Mouse (Mus musculus): ENCODE measurements around the gene Sox6. TPM values are rescaled to one million over a fixed set of nuclear protein-coding genes. Genes with fewer than 3 reads are reported as not detected.

The Sox6 gene
- polyA plus RNA-seq, 1 experiment from 2014 or later, result 3.5 TPM

DNA sequence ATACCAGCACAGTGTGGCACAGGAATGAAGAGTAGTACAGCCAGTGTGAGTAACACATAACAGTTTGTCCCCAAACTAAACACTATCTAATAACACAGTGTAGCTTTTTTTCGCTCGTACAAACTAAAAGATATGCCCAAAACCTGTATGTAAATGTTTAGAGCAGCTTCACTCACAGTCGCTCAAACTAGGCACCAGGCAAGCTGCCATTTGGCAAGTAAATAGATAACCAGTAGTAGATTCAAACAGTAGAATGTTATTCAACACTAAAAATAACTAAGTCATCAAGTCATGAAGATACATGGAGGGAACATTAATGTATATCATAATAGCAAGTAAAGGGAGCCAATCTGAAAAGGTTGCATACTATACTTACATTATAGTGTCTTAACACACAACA is 318.8 kb downstream of the Sox6 start:
- no peaks in the 10 kb centered on the region for H3K27me3 ChIP-seq
- POLR2A ChIA-PET, result no interaction called here
- no peak for ATAC-seq

DNA sequence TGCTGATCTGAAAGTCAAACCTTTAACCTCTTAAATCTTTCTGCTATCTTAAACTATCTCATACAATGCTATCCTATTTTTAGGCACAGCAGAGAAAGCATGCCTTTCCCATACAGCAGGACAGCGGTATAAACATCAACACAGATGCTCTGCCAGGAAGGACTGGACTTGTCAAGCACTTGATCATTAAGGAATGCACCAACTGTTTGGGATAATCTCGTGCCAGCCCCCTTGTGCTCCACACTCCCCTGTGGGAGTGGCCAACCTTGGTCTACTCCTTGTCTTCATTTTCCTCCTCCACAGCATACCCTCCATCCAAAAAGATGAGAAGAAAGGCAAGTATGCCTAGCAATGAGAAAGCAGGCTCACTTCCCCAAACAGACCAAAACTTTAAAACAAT is 332.5 kb downstream of the Sox6 start:
- DNase-seq (ENCODE audit: low read depth, low spot score), result no peak
- in situ Hi-C loops (cut with MboI; ENCODE audit: low pct_unique_long_range_greater_than_20kb), result no loop called here
- POLR2A ChIA-PET, result no interaction called here
- TF ChIP-seq CTCF (IDR thresholded peaks at IDR 0.05), result no peak
- CTCF ChIA-PET, result interaction anchor here (0.9 kb wide), 1 partner anchor 41 kb away, joined by 3 read pairs; no protein-coding TSS in a partner anchor
- H3K27me3 ChIP-seq, result no peaks in the 10 kb centered on the region
- ATAC-seq, result no peak

More for the DNA sequence above, 318.8 kb downstream of the Sox6 start:
- CTCF ChIA-PET, result no interaction called here
- in situ Hi-C loops (cut with MboI; ENCODE audit: low pct_unique_long_range_greater_than_20kb), result no loop called here
- no peak for TF ChIP-seq CTCF (IDR thresholded peaks at IDR 0.05)
- DNase-seq (ENCODE audit: low read depth, low spot score), result no peak

DNA sequence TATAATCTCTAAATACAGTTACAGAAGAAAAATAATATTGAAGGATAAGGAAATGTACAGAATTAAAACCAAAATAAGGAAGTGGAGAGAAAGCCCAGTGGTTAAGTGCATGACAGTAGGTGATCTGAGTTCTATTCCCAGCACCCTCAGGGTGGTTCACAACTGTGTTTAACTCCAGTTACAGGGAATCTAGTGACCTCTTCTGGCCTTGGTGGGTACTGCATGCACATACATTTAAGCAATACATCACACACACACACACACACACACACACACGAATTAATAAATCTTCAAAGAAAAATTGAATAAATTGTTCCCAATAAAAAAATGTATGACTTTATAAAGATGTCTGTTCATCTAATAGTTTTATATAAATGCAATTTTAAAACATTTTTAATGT is 340.5 kb downstream of the Sox6 start:
- ChIA-PET CTCF (no interaction called here), POLR2A (no interaction called here)
- in situ Hi-C loops (cut with MboI; ENCODE audit: low pct_unique_long_range_greater_than_20kb), result no loop called here
- H3K27me3 ChIP-seq, result no peaks in the 10 kb centered on the region
- ATAC-seq (no peak), DNase-seq (ENCODE audit: low read depth, low spot score) (no peak)
- peak; percentile 61 for TF ChIP-seq CTCF (IDR thresholded peaks at IDR 0.05)

DNA sequence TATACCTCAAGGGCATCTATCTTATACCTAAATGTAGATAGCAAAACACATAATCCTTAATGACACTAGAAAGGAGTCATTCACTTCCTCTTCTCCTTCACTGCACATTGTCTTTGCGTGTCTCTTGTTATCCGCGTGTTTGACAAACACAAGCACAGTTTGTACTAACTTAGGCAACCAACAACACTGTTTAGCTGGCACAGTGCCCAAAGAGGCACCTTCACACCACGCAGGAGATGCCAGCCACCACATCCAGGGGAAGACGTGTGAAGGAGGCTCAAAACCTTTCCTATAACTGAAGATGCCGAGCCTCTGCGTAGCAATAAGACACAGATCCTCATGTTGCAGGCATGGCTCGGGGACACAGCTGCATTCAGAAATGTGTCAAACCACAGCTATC is 345.4 kb downstream of the Sox6 start:
- no peak for TF ChIP-seq CTCF (IDR thresholded peaks at IDR 0.05)
- ChIA-PET POLR2A (no interaction called here), CTCF (interaction anchor here (0.9 kb wide), 1 partner anchor 13 kb away, joined by 3 read pairs; no protein-coding TSS in a partner anchor)
- DNase-seq (ENCODE audit: low read depth, low spot score) (no peak), ATAC-seq (no peak)
- H3K27me3 ChIP-seq, result no peaks in the 10 kb centered on the region
- in situ Hi-C loops (cut with MboI; ENCODE audit: low pct_unique_long_range_greater_than_20kb), result no loop called here

DNA sequence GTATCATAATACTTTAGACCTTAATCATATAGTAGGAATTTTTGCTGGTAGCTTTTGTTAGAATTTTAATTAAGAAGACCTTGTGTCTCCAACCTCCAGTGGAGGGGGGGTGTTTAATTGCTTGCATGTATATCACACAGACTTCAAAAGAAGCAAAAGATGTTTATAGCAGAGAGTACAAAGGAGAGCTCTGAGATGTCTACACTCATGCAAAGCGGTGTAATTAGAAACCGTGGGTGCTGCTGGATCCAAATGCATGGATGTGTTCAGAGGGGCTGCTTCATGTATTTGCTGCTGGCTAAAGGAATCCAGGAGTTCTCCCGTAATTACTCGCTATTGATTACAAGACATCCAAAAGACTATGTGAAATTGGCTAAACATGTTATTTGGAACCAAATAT is 347.5 kb downstream of the Sox6 start:
- H3K27me3 ChIP-seq, result no peaks in the 10 kb centered on the region
- no peak for ATAC-seq
- ChIA-PET CTCF (no interaction called here), POLR2A (no interaction called here)
- TF ChIP-seq CTCF (IDR thresholded peaks at IDR 0.05), result no peak
- in situ Hi-C loops (cut with MboI; ENCODE audit: low pct_unique_long_range_greater_than_20kb), result no loop called here
- no peak for DNase-seq (ENCODE audit: low read depth, low spot score)

DNA sequence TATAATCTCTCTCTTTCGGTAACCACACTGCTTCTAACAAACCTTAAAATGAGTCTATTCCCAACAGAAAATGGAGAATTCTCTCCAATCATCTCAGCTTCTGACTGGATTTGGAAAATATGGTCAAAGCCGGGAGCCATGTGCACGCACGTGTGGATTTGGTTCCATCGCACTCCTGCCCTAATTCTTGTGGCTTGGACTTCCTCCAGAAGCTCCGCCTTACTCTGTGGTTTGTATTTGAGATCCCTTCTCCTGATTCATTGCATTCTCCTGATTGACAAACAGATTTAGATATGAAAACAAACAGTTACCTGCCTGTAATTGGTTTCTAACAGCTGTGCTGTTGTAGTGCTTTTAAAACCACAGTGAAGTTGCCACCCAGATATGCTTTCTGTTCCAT is 351.9 kb downstream of the Sox6 start:
- in situ Hi-C loops (cut with MboI; ENCODE audit: low pct_unique_long_range_greater_than_20kb), result no loop called here
- DNase-seq (ENCODE audit: low read depth, low spot score), result no peak
- no peaks in the 10 kb centered on the region for H3K27me3 ChIP-seq

DNA sequence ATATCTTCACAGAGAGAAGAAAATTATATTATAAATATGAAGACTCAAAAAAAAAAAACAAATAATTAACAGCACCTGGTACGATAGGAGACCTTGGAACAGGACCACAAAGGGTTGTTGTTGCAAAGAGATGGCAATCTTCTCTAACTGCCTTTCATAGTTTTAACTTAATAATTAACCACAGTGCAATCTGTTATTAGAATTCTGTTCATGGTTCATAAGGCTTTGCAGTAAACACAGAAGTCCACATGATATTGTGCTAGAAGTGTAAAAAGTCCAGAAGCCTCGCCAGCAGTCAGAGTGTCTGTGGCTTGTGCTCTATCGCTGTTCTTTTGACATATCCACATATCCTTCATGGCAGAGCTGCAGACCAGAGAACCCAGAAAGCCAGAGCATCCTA is 354.5 kb downstream of the Sox6 start:
- no peaks in the 10 kb centered on the region for H3K27me3 ChIP-seq
- in situ Hi-C loops (cut with MboI; ENCODE audit: low pct_unique_long_range_greater_than_20kb), result no loop called here
- TF ChIP-seq CTCF (IDR thresholded peaks at IDR 0.05), result no peak
- ATAC-seq, result peak; percentile 44
- no peak for DNase-seq (ENCODE audit: low read depth, low spot score)
- CTCF ChIA-PET, result interaction anchor here (1.1 kb wide), 1 partner anchor 356 kb away, joined by 5 read pairs; no protein-coding TSS in a partner anchor
- POLR2A ChIA-PET, result no interaction called here

More for the DNA sequence above, 351.9 kb downstream of the Sox6 start:
- no peak for ATAC-seq
- POLR2A ChIA-PET, result interaction anchor here (0.6 kb wide), 1 partner anchor 406 kb away, joined by 3 read pairs; no protein-coding TSS in a partner anchor
- CTCF ChIA-PET, result no interaction called here
- TF ChIP-seq CTCF (IDR thresholded peaks at IDR 0.05), result no peak

DNA sequence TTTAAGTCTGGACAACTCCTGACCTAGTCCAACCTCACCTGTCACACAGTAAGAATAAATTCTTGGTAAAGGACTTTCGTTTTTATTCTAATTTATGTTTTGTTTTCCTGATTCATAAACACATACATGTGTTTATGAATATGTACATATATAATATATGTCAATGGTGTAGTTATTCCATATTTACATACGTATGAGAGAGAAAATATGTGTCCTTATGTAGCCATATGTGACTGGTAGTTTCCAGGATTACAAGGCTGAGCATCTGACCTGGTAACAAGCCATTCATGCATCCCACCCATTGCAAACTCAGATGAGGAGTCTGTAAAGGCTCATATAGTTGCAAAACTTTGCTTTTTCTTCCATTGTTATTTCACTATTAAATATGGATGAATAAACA is 366.8 kb downstream of the Sox6 start:
- ChIA-PET POLR2A (no interaction called here), CTCF (no interaction called here)
- ATAC-seq, result no peak
- peaks cover 3% of the 10 kb centered on the region for H3K27me3 ChIP-seq
- no peak for TF ChIP-seq CTCF (IDR thresholded peaks at IDR 0.05)
- no peak for DNase-seq (ENCODE audit: low read depth, low spot score)
- in situ Hi-C loops (cut with MboI; ENCODE audit: low pct_unique_long_range_greater_than_20kb), result no loop called here

DNA sequence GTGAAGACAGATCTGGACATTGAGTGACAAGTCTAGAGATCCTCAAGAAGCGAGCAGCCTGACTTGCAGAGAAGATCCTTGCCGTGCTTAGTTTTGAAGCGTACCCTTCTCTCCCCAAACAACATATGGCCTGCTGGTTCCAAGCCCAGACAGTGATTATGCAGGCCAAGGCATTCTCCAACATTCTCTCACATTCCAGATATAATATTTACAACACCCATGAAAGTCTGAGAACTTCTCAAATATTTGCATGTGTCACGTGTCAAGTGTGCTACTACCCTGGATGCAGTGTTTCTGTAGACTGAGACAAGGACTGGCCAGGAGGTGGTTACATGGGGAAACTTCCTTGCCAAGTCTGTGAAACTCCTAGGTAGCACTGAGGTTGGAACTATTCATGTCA is 367.3 kb downstream of the Sox6 start:
- DNase-seq (ENCODE audit: low read depth, low spot score) (no peak), ATAC-seq (no peak)
- TF ChIP-seq CTCF (IDR thresholded peaks at IDR 0.05), result no peak
- ChIA-PET CTCF (interaction anchor here (0.7 kb wide), 1 partner anchor 13 kb away, joined by 3 read pairs; no protein-coding TSS in a partner anchor), POLR2A (no interaction called here)
- in situ Hi-C loops (cut with MboI; ENCODE audit: low pct_unique_long_range_greater_than_20kb), result no loop called here
- H3K27me3 ChIP-seq, result peaks cover 3% of the 10 kb centered on the region

DNA sequence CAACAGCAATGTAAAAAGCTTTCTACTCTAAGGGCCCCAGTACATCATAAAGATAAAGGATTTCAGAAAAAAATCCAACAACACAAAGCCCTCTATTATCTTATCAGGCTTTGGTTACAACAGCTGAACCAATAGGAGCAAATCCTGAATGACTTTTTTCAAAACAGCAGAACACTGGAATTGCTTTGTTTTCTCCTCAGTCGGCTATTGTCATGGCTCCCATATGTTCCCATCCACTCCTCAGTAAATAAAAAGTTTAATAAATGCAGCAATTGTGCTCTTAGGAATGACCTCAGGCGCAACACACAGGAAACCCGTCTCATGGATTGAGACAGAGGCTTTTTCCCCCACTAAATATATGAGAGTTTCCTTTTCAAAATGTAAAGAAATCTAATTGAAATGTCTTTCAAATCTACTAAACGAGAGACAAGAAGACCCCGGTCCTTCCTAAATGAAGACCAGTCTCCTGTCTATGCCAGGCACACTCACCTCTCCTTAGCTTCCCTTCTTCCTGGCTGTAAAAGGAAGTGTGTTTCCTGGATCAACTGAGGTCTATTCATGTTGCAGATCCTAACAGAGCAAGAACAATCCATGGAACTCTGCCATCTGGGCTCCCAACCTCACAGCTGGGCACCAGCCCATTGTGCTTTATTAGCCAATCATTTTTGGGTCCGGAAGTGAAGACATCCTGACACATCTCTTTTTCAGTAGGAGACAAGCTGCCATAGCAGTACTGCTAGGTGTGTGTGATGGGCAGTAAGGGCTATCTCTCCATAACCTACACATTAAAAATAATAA is 369.2 kb downstream of the Sox6 start:
- ChIA-PET CTCF (interaction anchor here (1.2 to 1.7 kb wide), 3 partner anchors 9 to 15 kb away, joined by 3 to 5 read pairs (median 4); no protein-coding TSS in a partner anchor), POLR2A (interaction anchor here (1.1 kb wide), 1 partner anchor 11 kb away, joined by 3 read pairs; no protein-coding TSS in a partner anchor)
- H3K27me3 ChIP-seq, result peaks cover 3% of the 10 kb centered on the region
- DNase-seq (ENCODE audit: low read depth, low spot score) (no peak), ATAC-seq (no peak)
- in situ Hi-C loops (cut with MboI; ENCODE audit: low pct_unique_long_range_greater_than_20kb), result no loop called here
- TF ChIP-seq CTCF (IDR thresholded peaks at IDR 0.05), result no peak

DNA sequence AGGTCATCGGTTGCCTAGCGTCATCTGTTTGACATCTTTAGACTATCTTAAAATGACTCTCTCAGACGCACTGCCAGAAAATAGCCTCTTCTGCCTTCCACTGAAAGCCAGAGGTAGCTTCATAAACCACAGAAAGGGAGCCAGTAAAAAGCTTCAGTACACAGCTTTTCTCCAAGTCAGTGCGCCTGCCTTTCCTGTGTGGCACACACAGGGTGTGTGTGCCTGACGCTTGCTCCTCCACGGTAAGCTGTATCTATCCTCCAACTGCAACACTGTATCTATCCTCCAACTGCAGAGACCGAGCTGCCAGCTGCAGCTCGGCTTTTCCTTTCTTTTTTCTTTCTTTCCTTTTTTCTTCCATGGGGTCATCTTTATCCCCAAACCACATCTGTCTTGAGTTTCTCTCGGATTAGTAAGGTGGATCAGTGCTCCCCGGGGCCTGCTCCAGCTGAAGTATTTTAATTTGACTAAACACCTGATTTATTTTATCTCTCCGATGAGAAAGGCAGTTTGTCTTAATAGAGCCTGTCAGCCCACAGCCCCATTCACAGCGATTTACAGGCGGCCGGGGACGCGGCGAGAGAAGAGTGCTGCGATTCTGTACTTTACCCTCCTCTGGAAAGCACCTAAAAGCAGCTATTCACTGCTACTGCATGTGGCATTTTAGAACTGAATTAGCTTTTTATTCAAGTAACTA is 371.8 kb downstream of the Sox6 start:
- no peak for TF ChIP-seq CTCF (IDR thresholded peaks at IDR 0.05)
- ATAC-seq (no peak), DNase-seq (ENCODE audit: low read depth, low spot score) (no peak)
- in situ Hi-C loops (cut with MboI; ENCODE audit: low pct_unique_long_range_greater_than_20kb), result no loop called here
- ChIA-PET POLR2A (no interaction called here), CTCF (interaction anchor here (0.8 to 1.2 kb wide), 3 partner anchors 10 to 373 kb away, joined by 3 to 4 read pairs (median 3); no protein-coding TSS in a partner anchor)
- H3K27me3 ChIP-seq, result no peaks in the 10 kb centered on the region

Measured in Patski (cell line).